Mouse (Mus musculus): ENCODE data around the gene Spns3.

GRCm38 (mm10) chr11:72477182-72477581 is 73.1 kb downstream of the Spns3 start:
- TF ChIP-seq MYOG (IDR thresholded peaks at IDR 0.05; ENCODE audit: control insufficient read depth, extremely low read depth, insufficient read length): no peak
- no peak for TF ChIP-seq CTCF (IDR thresholded peaks at IDR 0.05; ENCODE audit: control insufficient read depth, insufficient read depth, insufficient read length)
- TF ChIP-seq MYOD1 (IDR thresholded peaks at IDR 0.05; ENCODE audit: control insufficient read depth, insufficient read length, low read depth): no peak
- no peak for TF ChIP-seq CEBPB (IDR thresholded peaks at IDR 0.05; ENCODE audit: low read depth)
